Mouse (Mus musculus): ENCODE measurements around the gene Gmfg.
A peak's percentile ranks its signal among the peaks of the same experiment; 100 is the strongest.

The Gmfg gene

GRCm38 (mm10) chr7:28438771-28439170 is 1.5 kb downstream of the Gmfg start:
- no peak for DNase-seq (ENCODE audit: low spot score)

- peak; percentile 91 for DNase-seq (ENCODE audit: low spot score)
These were observed 3.5 kb downstream of the Gmfg start for GRCm38 (mm10) chr7:28440739-28441138.

DNA sequence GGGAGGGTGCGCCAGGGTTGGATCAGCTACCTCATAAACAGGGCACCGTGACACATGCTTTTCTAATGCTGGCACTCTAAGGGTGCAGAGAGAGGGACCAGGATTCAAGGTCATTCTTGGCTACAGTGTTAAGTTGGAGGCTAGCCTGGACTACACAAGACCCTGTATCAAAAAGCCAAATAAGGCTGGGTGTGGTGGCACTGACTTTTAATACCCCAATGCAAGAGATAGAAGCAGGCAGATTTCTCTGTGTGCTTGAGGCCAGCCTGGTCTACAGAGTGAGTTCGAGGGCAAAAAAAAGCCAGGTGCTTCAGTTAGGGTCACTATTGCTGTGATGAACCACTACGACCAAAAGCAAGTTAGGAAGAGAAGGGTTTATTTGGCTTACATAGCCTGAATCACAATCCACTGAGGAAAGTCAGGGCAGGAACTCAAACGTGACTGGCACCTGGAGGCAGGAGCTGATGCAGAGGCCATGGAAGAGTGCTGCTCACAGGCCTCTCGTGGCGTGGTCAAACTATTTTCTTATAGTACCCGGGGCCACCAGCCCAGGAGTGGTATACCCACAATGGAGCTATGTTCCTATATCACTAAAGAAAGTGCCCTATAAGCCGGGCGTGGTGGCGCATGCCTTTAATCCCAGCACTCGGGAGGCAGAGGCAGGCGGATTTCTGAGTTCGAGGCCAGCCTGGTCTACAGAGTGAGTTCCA is 4.7 kb downstream of the Gmfg start:
- DNase-seq (ENCODE audit: low spot score): no peak

- peak; percentile 57 for DNase-seq (ENCODE audit: low spot score)
These were observed 5.4 kb downstream of the Gmfg start for GRCm38 (mm10) chr7:28442688-28443087.

- DNase-seq (ENCODE audit: low spot score): no peak
These were observed 7.2 kb downstream of the Gmfg start for GRCm38 (mm10) chr7:28444344-28444974.

DNA sequence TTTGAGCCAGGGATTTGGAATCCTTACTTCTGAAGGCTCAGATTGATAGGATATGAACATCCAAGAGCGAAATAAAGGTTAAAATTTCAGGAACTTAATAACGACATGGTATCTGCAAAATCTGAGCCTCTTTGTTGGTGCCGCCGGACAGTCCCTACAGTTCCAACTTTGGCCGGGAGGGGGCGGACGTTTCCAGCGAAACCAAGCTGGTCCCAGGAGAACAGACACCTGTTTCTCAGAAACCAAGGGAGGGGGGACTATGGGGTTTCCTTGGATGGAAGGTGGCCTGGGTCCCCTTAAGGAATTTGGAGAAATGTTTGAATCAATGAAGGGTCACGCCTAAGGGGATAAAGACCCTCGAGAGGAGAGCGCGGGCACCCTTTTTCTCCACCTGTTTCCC is 9.2 kb downstream of the Gmfg start:
- peak; percentile 80 for DNase-seq (ENCODE audit: low spot score)

DNA sequence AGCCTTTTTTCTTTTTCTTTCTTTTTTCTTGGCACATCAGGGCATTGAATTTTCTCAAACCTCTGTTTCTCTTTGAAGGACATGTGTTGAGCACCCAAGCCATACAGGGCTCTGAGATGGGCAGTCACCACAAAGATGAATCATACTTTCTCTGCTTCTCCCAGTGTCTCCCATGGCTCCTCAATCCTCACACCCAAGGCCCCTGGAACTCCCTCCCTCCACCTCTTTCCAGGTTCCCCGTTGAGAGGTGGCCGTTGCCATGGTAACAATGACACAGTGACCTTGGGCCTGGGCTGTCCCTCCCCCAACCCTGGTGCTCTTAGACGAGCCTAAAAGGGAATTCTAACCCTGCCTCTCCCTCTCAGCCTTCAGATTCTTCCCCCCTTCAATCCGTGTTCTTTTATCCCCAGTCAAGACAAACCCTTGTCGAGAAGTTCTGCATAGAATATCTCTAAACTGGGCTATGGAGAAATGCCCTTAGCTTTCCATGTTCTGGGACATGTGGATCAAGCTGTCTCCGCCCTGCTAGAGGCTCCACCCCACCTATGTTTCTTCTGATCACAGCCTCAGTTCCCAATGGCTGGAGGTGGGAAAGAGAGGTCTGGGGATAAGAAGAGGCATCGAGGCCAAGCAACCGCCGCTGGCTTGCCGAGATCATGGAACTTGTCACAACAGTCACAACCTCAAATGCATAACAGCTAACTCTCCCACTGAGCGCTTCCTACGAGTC is 10.0 kb downstream of the Gmfg start:
- DNase-seq (ENCODE audit: low spot score): no peak

DNA sequence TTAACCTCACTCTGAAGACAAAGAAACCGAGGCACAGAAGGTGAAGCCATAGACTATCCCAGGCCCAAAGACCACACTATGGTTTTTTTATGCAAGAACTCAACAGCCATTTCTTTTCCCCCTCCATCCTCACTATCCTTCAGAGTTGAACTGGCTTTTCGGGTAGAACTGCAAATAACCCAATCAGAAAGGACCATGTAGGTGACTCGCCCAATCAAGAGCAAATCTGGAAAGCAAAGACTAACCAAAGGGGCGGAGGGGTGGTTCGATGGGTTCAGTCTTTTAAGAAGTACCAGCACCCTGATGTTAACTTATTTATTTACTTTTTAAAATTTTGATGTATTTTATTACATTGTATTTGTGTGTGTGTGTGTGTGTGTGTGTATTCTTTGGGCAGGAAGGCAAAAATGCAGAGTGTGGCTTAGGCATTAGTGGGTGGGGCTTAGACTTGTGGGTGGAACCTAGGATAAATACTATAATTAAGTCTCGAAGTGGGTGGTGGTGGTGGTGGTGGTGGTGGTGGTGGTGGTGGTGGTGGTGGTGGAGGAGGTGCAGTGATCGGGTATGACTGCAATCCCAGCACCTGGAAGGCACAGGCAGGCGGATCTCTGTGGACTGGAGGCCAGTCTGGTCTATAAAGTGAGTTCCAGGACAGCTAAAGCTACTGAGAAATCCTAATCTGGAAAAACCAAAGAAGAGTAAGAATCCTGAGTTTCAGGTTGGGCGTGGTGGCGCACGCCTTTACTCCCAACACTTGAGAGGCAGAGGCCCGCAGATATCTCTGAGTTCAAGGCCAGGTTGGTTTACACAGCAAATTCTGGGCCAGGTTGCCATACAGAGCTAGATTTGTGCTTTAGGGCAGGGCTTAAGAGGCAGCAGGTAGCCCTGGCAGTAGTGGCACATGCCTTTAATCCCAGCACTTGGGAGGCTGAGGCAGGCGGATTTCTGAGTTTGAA is 10.9 kb downstream of the Gmfg start:
- no peak for DNase-seq (ENCODE audit: low spot score)

- DNase-seq (ENCODE audit: low spot score): no peak
These were observed 14.5 kb downstream of the Gmfg start, which contains the start of gene Lrfn1 for GRCm38 (mm10) chr7:28451531-28452360. Lrfn1 (plus strand) TSS chr7:28451980.

DNA sequence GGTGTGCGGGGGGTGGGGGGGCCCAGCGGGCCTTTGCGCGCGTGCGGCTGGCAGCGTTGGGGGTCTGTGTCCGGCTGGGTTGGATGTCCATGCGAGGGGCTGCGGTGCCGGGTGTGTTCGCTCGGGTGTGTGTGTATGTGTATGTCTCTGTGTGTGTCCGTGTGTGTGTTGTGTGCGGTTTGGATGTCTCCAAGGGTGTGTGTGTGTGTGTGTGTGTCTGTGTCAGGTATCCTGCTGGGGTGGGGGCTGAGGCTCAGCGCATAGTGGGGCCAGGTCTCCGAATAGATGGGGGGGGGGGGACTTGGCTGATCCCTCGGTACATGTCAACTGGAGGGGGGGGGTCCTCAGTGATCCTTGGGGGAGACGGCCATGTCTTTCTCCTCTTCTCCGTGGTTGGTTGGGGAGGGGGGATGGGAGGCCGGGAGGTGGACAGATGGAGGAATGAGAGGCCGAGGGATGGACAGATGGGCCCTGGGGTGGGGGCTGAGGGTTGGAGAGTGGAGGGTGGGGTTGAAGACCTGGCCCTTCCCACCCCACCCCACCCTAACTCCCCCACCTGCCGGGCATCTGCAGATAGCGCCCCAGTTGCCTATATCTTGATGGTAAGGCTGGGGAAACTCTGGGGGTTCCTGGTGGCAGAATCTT is 15.2 kb downstream of the Gmfg start:
- no peak for DNase-seq (ENCODE audit: low spot score)

- DNase-seq (ENCODE audit: low spot score): no peak
These were observed 23.1 kb downstream of the Gmfg start for GRCm38 (mm10) chr7:28460361-28460760.

- DNase-seq (ENCODE audit: low spot score): no peak
These were observed 25.5 kb downstream of the Gmfg start for GRCm38 (mm10) chr7:28462769-28463168.

DNA sequence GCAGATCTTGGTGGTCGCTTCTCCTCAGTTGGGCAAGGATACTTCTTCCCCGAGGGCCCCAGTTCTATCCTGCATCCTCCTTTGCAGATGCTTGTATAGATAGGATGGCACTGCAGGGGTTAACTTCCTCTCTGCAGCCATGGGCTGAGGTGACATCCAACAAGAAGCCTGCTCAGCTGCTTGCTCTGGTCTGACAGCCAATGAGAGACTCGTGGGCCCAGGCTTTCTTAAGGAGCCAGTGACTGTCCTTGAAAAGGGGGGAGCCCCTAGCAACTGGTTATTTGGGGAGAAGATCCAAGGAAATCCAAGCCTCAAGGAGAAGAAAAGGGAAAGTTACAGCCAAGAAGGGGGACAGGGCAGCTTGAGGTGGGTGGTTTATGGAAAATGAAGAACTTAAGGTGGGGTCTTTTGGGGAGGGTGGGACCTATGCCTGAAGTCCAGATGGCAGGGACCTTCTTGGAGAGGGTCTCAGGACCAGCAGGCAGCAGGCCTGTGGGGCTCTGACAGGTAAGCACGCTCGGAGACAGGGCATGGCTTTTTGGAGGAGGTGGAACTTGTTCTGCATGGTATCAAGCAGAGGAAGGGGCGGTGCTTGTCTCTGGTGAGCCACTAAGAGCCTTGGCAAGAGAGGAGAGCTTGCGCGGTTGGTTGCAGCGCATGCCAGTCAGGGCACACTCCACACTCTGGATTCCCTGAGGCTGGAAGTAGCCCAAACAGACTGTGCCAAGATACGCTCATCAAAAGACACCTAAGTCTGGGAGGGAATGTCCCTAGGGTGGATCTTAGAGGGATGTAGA is 27.4 kb downstream of the Gmfg start:
- DNase-seq (ENCODE audit: low spot score): peak; percentile 69

- DNase-seq (ENCODE audit: low spot score): no peak
These were observed 29.5 kb downstream of the Gmfg start for GRCm38 (mm10) chr7:28466721-28467212.

GRCm38 (mm10) chr7:28467213-28467751 is 30.0 kb downstream of the Gmfg start:
- DNase-seq (ENCODE audit: low spot score): peak; percentile 57

DNA sequence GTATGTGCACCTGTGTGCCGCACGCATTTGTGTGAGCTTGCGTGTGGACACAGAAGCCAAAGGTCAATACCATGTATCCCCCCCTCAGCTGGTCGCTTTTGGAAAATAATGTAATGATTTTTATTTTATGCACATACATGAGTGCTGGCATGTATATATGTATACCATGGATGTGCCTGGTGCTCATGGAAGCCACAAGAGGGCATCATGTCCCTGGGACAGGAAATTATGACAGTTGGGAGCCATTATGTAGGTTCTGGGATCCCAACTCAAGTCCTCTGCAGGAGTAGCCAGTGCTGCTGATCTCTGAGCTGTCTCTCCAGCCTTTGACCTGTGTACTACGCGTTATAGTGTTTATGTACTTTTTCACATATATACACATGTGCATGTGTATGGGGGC is 38.9 kb downstream of the Gmfg start:
- no peak for DNase-seq (ENCODE audit: low spot score)

- no peak for DNase-seq (ENCODE audit: low spot score)
These were observed 40.1 kb downstream of the Gmfg start for GRCm38 (mm10) chr7:28477363-28477762.

DNA sequence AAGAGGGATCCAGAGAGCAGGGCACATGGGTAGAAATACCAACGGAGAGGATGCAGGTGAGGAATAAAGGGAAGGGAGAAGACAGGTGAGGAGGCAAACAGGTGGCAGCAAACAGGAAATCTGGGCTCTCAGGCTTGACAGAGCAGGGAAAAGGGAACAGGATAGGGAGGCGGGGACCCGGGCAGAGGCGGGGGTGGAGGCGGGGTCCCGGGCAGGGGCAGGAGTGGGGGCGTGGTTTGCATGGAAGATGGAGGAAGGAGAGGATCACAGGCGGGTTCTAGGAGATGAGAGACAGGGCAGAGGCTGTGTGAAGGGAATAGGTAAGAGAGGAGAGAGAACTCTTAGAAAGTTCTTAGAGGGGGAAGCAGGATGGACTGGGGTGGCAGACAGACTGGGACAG is 41.6 kb downstream of the Gmfg start:
- DNase-seq (ENCODE audit: low spot score): no peak

GRCm38 (mm10) chr7:28482854-28483253 is 45.6 kb downstream of the Gmfg start:
- DNase-seq (ENCODE audit: low spot score): no peak

All from lung, postnatal 25 days (tissue).